Mouse (Mus musculus): ENCODE measurements around the gene Cep170. TPM values are rescaled to one million over a fixed set of nuclear protein-coding genes. Genes with fewer than 3 reads are reported as not detected.

The Cep170 gene
- polyA plus RNA-seq, 1 experiment = 15.1 TPM

DNA sequence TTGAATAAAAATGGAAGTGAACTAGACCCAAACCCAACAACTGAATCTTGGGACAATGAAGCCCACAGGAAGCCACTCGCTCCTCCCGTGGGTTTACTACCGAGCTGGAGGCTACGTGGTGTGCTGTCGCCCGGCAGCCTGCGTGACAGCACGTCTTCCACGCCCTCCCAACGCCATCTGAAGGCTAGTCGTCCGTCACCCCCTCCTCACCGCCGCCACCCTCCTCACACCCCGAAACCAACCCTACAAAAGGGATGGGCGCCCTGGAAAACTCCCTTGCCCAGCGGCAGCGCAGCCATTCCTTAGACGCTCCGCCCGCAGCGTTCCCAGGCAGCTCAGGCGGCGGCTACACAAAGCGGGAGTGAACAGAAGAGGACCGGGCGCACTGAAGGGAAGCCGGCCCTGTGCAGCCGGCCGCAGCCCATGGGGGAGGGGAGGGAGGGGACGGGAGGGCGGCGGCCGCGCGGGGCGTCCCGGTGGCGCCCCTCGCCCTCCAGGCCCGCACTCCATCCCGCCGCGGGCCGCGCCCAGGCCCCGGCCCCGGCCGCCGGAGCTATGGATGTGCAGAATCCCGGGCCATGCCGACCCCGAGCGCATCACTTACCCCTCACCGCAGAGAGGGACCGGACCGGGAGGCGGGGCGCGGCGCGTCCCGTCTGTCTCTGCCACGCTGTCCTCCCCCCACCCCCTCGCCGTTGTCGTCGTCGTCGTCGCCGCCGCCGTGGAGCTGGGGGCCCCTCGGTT, 403 bp downstream of the Cep170 start:
- Histone ChIP-seq H3K4me3 (ENCODE audit: insufficient read depth, low read depth, low read length) (peak overlapping the region; percentile 93), H3K4me1 (ENCODE audit: control insufficient read depth, insufficient read depth, insufficient read length, low read length) (peaks cover 11% of the 10 kb centered on the region), H3K27ac (replicated peaks; ENCODE audit: low read depth, low read length) (peak overlapping the region; percentile 98)

DNA sequence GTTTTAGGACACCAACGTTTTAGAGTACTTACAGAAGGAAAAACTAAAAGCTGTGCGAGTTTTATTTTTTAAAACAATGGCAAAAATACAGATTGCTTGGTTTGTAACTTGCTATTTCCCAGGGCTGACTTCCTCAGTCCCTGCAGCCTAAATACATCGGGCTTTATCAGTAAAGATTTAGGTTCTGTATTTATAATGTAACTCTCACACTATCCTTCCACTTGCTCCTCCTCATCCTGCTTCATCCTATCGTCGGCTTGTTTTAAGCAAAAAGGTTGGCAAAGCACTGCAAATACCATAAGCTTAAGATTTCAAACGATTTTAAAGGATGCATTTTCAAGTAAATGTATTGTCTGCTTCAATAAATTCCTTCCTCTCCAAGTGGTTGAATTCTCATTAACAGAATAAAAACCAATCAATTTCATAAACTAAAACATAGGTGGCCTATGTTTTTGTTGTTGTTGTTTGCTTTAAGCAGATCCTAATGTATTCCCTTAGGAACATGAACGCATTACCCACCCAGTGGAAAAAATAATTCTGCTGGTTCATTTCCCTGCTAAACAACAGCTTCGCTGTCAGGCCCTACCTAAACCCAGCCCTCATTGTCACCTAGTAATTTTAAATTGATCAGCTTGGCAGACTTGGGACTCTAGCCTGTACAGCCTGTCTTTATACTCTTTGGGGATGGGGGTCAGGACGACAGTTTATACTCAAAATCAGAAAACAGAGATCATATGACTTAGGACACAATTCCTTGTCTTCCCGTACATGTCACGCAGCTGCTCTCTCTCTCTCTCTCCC, 1.2 kb downstream of the Cep170 start:
- H3K27ac ChIP-seq (replicated peaks; ENCODE audit: low read depth, low read length) = peak overlapping the region; percentile 98
- peaks cover 7% of the 10 kb centered on the region; the same call in 1 of the 2 replicates for H3K4me1 ChIP-seq (ENCODE audit: control insufficient read depth, insufficient read depth, insufficient read length, low read length)
- peak overlapping the region; percentile 93 for H3K4me3 ChIP-seq (ENCODE audit: insufficient read depth, low read depth, low read length)

DNA sequence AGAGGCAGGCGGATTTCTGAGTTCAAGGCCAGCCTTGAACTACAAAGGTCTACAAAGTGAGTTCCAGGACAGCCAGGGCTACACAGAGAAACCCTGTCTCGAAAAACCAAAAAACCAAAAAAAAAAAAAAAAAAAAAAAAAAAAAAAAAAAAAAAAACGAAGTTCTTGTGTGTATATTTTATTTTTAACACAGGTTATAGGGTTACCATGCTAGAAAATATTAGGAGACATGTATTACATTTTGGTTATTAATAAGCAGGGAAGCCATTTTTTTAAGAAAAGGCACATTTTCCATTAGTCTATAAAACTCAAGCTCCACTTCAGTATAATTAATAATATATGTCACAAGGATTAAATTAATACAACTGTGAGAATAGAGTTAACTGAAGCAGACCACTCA, 2.0 kb downstream of the Cep170 start:
- peaks cover 7% of the 10 kb centered on the region; the same call in 1 of the 2 replicates for H3K4me1 ChIP-seq (ENCODE audit: control insufficient read depth, insufficient read depth, insufficient read length, low read length)
- H3K27ac ChIP-seq (replicated peaks; ENCODE audit: low read depth, low read length) = no peak overlapping the region
- H3K4me3 ChIP-seq (ENCODE audit: insufficient read depth, low read depth, low read length) = peak overlapping the region; percentile 93; the same call in 1 of the 2 replicates

DNA sequence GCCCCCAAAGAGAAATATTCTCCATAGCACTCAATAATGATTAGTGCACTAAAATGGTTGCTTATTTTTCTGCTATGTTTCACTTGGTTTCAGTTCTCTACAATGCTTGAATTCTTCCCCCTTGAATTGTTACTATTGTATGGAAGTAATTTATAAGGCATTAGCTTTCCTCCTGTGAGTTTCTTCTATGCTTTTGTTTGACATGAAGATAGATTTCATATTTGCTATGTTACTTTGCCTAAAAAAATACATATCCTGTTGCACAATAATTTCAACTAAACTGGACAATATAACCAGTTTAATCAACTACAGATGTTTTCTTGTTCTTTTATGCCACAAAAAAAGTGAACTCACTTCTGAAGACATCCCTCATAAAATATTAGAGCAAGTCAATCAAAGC, 3.7 kb downstream of the Cep170 start:
- no peak overlapping the region for H3K27ac ChIP-seq (replicated peaks; ENCODE audit: low read depth, low read length)
- peaks cover 7% of the 10 kb centered on the region; the same call in 1 of the 2 replicates for H3K4me1 ChIP-seq (ENCODE audit: control insufficient read depth, insufficient read depth, insufficient read length, low read length)
- no peak overlapping the region for H3K4me3 ChIP-seq (ENCODE audit: insufficient read depth, low read depth, low read length)

DNA sequence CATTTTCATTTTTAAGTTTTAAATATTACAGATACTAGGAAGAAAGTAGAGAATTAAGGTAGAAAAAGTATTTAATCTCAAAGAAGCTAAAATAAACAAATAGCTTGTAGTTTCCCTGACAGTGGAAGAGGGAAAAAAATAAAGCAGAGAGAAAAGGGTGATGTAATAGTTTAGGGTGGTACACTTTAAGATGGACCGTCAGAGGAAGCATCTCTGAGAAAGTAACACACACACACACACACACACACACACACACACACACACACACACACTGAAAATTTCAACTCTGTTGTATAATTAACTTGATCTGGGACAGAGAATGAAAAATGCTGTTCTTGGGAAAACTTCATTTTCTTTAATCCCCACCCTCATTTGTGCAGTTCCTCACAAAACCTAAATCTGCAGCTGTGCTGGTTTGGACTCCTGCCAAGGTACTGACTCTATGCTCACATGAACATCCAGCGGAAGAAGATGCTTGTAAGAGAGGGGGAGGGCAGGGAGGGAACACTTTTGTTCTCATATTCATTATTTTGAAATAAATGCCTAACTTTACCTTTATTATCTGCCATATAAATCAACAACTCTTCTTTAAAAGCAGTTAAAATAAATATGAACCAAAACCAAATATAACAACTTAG, 13.0 kb downstream of the Cep170 start:
- H3K27ac ChIP-seq (replicated peaks; ENCODE audit: low read depth, low read length) = peak overlapping the region; percentile 63; the same call in 1 of the 2 replicates
- H3K4me3 ChIP-seq (ENCODE audit: insufficient read depth, low read depth, low read length) = no peak overlapping the region
- no peaks in the 10 kb centered on the region; the same call in 1 of the 2 replicates for H3K4me1 ChIP-seq (ENCODE audit: control insufficient read depth, insufficient read depth, insufficient read length, low read length)

DNA sequence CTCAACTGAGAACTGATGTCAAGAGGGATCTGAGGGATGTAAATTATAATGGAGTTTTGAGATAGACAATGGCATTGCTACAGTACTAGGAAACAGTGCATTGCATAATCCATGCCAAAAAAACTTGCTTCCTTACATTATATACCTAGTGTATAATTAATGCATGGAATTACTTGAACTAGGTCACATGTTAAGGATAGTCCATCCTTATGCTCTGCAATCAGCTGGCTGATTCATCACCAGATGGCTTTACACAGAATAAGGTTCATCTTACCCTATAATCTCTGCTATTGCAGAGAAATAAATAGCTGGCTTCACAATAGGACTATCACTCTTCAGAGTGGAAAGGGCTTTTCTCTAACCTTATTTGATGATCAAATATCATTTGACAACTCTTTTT, 15.2 kb downstream of the Cep170 start:
- no peaks in the 10 kb centered on the region; the same call in 1 of the 2 replicates for H3K4me1 ChIP-seq (ENCODE audit: control insufficient read depth, insufficient read depth, insufficient read length, low read length)
- H3K4me3 ChIP-seq (ENCODE audit: insufficient read depth, low read depth, low read length) = no peak overlapping the region
- H3K27ac ChIP-seq (replicated peaks; ENCODE audit: low read depth, low read length) = no peak overlapping the region

DNA sequence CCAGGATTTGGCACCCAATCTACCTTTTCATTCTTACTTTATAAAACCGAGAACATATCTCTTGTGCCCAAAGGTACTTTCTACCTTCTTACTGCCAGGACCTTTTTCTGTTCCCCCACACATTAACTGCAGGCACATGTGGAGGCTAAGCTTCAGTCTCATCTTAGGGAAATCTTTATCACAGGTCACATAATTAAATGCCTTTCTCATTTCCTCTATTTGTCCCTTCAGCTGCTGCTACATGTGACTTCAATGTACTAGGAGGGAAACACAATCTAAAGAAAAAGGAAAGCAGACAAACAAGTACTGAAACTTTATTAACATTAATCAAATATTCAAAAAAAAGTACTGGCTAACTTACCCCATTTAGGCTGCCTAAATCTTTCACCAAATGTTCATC, 21.7 kb downstream of the Cep170 start:
- no peak overlapping the region for H3K27ac ChIP-seq (replicated peaks; ENCODE audit: low read depth, low read length)
- no peaks in the 10 kb centered on the region; the same call in 1 of the 2 replicates for H3K4me1 ChIP-seq (ENCODE audit: control insufficient read depth, insufficient read depth, insufficient read length, low read length)
- no peak overlapping the region for H3K4me3 ChIP-seq (ENCODE audit: insufficient read depth, low read depth, low read length)

DNA sequence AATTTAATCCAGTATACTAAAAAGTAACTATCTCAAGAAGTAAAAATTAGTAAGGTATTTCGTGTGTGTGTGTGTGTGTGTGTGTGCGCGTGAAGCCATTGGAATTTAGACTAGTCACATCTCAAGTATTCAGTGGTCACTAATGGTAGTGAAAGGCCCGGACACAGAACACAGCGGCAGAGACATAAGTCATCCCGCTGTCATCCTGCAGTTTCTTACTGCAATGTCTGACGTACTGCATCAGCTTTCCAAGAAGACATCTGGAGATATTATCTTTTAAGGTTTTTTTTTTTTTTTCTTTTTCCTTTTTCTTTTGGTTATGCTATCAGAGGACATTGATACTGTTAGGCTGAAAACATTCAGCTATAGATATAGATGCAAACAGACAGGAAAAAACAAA, 24.5 kb downstream of the Cep170 start:
- Histone ChIP-seq H3K27ac (replicated peaks; ENCODE audit: low read depth, low read length) (no peak overlapping the region), H3K4me3 (ENCODE audit: insufficient read depth, low read depth, low read length) (no peak overlapping the region), H3K4me1 (ENCODE audit: control insufficient read depth, insufficient read depth, insufficient read length, low read length) (no peaks in the 10 kb centered on the region)

DNA sequence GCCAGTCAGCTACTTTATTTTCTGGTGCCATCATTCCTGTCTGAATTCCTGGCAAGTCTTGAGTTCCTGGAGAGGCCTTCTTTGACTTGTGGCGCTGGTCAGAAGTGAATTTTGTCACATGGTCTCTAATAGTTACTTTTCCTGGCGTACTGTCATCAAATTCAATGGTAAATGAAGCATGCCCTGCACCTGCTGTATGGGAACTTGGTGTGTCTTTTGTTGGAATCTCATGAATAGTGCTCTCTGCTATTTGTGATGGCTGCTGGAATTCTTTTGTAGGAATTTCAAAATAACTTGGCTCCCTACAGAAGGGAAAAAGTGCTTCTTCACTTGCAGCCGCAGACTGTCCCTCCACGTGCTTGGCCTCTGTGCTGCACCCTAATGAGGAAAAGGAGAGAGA, 39.3 kb downstream of the Cep170 start:
- Histone ChIP-seq H3K4me3 (ENCODE audit: insufficient read depth, low read depth, low read length) (no peak overlapping the region), H3K27ac (replicated peaks; ENCODE audit: low read depth, low read length) (no peak overlapping the region), H3K4me1 (ENCODE audit: control insufficient read depth, insufficient read depth, insufficient read length, low read length) (no peaks in the 10 kb centered on the region)

DNA sequence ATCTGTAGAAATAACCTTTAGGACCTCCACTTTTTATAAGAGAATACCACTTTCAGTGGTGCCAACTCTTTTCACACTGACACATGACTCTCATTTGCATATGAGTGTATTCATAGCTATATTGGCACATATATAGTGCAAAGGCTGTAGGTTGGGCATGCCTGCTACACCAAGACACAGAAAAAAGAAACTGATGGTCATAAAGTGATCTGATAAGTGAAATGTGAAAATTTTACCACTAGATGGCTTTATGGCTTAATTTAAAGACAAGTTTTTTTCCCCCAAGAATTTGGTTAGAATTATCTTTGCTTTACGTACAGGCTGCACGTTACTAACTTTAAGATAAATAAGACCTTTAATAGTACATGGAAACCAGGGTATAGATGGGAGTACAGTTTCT, 51.6 kb downstream of the Cep170 start:
- no peak overlapping the region for H3K27ac ChIP-seq (replicated peaks; ENCODE audit: low read depth, low read length)
- H3K4me1 ChIP-seq (ENCODE audit: control insufficient read depth, insufficient read depth, insufficient read length, low read length) = no peaks in the 10 kb centered on the region
- H3K4me3 ChIP-seq (ENCODE audit: insufficient read depth, low read depth, low read length) = no peak overlapping the region

DNA sequence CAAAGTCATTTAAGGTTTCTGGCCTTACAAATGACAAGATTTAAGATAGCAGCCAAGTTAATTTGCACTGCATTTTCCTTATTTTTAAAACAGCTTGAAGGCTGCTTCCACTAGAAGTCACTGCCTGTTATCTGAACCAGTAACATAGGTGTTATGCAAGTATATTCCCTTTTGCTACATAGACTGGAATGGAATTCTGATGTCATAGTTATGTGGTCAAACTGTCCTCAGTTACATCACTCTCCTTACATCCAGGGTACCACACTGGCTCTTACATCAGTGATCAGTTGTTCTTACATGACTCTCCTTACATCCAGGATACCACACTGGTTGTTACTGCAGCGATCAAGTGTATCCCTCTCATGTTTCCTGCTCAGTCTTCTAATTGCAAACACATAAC, 53.2 kb downstream of the Cep170 start:
- no peak overlapping the region for H3K27ac ChIP-seq (replicated peaks; ENCODE audit: low read depth, low read length)
- H3K4me1 ChIP-seq (ENCODE audit: control insufficient read depth, insufficient read depth, insufficient read length, low read length) = no peaks in the 10 kb centered on the region

DNA sequence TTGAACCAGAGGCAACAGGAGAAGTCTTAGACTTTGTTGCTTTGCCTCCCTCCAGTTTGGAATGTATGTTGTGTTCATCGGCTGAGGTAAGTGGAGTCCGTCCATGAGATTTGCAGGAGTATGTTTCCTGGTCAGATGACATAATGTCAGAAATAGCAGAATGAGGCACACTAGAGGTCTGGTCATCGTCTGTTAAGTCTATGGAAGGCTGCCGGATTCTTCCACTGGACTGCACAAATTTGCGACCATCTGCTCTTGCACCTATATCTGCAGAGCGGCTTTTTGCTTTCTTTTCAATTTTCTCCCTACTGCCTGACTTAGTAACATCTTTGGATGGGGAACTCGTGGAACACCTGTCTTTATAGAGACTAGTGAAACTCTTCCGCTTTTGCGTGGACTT, 58.3 kb downstream of the Cep170 start:
- no peak overlapping the region for H3K27ac ChIP-seq (replicated peaks; ENCODE audit: low read depth, low read length)

More for the DNA sequence above, 53.2 kb downstream of the Cep170 start:
- H3K4me3 ChIP-seq (ENCODE audit: insufficient read depth, low read depth, low read length) = no peak overlapping the region

DNA sequence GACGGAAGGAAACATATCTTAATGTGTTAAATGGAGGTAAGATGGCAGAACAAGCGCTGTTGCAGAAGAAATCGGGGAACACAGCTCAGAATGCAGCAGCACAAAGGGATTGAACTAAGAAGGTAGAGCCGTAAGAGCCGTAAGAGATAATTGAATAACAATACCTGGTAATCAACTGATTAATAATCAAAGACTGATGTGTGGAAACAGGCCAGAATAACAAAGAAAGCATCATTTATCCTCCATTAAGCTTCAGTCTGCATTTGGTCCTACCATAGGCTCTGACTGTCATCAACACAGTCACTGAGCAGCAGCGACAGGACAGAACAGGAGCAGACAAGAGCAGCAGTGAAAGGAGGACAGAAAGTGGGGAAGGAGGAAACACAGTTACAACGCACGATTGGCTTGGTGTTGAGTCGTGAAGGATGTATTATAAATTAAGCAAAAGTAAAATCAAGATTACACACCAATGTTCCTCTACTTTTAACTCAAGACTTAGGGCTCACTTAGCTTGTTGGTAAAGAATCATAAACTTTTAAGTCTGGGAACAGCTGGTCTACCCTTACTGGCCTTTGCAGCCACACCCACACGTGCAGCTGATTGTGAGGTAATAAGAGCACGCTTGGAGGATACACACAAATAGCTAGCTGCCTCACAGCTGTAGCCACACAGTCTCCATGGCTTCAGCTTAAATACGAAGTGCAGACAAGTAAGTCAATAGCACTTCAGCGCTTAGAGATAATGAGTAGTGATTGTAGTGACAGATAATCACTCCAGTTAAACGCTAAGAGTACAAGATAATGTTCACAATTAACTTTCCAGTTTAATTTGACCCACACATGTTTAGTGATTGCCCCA, 59.8 kb downstream of the Cep170 start:
- no peak overlapping the region for H3K4me3 ChIP-seq (ENCODE audit: insufficient read depth, low read depth, low read length)
- no peak overlapping the region for H3K27ac ChIP-seq (replicated peaks; ENCODE audit: low read depth, low read length)
- H3K4me1 ChIP-seq (ENCODE audit: control insufficient read depth, insufficient read depth, insufficient read length, low read length) = no peaks in the 10 kb centered on the region

More for the DNA sequence above, 58.3 kb downstream of the Cep170 start:
- H3K4me1 ChIP-seq (ENCODE audit: control insufficient read depth, insufficient read depth, insufficient read length, low read length) = no peaks in the 10 kb centered on the region
- no peak overlapping the region for H3K4me3 ChIP-seq (ENCODE audit: insufficient read depth, low read depth, low read length)

DNA sequence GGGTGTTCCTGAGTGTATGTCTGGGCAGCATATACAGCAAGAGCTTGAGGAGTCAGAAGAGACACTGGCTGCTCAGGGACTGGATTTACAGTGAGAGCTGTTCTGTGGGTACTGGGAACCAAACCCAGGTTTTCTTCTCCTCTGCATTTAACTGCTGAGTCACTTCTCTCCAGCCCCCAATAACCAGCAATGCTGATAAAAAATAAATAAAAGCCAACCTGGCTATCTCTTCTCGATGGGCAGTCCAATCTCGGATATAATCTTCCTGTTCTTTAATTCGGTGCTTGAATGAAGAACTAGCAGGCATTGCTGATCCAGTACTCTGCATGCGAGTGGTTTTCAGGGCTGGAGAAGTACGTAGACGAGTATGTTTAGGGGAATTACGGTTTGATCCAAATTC, 64.2 kb downstream of the Cep170 start:
- Histone ChIP-seq H3K4me1 (ENCODE audit: control insufficient read depth, insufficient read depth, insufficient read length, low read length) (no peaks in the 10 kb centered on the region), H3K4me3 (ENCODE audit: insufficient read depth, low read depth, low read length) (no peak overlapping the region), H3K27ac (replicated peaks; ENCODE audit: low read depth, low read length) (no peak overlapping the region)

Data from brown adipose tissue, adult 24 weeks (tissue).